Mouse (Mus musculus): ENCODE measurements around the gene Ikbip.
A peak's percentile ranks its signal among the peaks of the same experiment; 100 is the strongest.

The Ikbip gene

DNA sequence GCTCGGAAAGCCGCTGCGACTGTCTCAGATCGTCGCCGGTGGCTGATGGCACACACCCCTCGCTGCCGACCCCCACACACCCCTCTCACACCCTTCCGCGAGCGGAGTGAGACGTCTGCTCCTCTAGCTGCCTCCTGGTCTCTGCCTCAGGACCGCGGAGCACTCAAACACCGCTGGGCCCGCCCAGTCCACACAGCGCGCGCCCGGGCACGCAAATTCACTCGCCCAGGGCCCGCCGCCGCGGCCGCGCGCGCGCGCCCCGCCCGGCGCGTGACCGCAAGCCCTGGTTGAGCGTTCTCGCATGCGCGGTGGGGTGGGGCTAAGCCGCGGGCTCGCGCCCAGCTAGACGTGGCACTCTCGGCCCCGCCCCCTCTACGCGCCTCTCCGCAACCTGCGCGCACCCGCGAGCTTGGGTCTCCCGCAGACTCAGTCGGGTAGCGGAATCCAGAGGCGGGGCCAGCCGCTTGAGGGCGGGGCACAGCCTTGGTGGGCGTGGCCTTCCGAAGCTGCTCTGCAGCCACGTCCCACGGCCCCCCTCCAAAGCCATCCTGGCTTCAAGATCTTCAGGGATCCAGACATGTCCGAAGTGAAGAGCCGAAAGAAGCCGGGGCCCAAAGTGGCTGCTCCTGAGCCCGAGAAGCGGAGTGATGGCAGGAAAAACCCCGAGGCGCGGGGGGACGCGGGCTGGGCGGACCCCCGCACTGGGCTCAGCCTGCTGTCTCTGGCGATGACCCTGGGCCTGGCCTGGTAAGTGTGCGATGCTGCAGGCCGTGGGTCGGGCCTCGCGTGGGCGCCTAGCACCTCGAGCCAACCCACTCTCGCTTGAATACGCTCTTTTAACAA lies at the start of gene Ikbip, which contains the start of gene Apaf1:
TSS of gene Ikbip (plus strand) at position 391 of the 843 bp plus-strand sequence.
TSS of gene Apaf1 (minus strand) at position 221 of the 843 bp plus-strand sequence.
- peak; percentile 99 for DNase-seq (ENCODE audit: low spot score)

DNA sequence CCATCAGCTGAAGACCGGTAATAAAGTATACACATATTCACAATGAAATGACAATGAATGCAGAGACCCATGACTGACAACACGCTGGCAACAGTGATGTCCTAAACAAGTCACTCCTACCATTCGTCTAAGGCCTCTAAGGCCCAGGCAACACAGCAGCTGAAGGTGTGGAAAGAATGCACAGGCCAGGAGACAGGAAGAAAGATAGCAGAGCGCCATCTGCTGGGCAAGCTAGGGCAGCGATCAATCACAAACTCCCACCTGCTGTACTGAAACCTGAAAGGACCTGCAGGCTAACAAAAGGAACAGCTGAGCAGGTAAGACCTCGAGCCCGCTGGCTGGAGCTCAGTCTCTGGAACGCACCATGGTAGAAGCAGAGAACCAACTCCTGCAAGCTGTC lies 48.8 kb upstream of the Ikbip start:
- DNase-seq (ENCODE audit: low spot score): peak; percentile 7

DNA sequence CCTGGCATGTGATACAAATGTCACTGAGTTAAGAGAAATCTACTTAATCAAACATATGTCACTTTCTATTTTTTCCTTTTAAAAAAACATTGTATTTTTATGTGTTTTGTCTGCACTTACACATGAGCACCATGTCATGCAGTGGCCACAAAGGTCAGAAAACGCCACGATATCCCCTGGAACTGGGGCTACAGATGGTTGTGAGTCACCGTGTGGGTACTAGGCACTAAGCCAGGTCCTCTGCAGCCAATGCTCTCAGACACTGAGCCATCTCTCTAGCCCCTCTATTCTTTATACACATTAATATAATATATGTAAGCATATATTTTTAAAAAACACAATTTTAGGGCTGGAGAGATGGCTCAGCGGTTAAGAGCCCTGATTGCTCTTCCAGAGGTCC lies 33.0 kb upstream of the Ikbip start:
- no peak for DNase-seq (ENCODE audit: low spot score)

DNA sequence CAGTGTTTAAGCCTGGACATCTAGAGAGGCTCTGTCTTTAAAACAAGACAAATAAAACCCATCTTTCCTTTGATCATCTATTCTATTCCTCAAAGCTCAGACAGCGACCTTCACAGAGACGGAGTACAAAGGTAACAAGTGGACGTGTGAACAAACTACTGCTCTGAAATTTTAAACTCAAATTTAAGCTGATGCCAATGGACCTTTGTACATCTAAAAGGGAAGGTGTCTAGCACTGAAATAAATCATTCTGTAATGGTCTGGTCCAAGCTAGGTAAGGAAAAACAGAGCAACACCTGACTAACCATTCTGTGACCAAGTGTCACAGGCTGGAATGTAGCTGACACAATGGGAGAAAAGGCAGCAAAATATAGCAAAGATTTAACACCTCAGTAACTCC lies 31.6 kb upstream of the Ikbip start:
- no peak for DNase-seq (ENCODE audit: low spot score)

DNA sequence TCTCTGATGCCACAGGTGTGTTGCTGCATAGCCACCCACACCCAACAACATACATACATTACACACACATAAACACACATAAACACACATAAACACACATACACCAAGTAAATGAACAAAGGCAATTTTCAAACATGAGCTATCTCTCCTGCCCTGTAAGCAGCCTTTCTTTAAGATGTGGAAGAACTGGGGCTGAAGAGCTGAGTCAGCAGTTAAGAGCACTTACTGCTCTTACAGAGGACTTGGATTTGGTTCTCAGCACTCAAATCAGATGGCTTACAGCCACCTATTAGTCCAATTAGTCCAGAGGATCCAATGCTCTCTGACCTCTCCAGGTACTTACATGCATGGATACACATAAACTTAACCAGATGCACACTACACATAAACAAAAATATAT lies 30.0 kb upstream of the Ikbip start:
- no peak for DNase-seq (ENCODE audit: low spot score)

DNA sequence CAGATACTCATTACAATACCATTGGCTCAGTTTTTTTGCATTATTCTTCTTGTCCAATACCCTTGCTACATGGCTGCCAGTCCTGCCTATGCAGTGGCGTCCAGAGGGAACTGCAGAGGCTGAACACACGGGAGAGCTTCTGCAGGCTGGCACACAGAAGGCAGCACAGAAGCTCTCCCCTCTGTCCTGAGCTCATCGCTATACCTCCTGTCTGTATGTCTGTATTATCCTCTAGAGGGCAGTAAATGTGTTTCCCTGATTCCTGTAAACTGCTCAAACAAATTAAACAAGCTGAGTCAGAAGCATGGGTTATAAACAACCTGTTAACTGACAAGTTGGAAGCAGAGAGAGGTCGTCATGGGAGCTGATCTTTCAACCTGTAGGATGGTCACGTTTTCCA lies 22.0 kb upstream of the Ikbip start:
- DNase-seq (ENCODE audit: low spot score): no peak

DNA sequence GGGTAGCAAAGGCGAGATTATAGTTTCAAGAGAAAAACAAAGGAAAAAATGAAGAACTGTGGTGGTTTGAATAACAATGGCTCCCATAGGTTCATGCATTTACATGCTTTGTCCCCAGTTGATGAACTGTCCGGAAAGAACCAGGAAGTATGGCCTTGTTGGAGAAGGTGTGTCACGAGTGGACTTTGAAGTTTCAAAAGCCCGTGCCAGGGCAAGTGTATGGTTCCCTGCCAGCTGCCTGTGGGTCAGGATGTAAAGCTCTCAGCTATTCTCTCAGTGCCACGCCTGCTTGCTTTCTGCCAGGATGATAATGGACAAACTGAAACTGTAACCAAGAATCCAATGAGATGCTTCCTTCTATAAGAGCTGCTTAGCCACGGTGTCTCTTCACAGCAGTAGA lies 20.4 kb upstream of the Ikbip start:
- DNase-seq (ENCODE audit: low spot score): no peak

DNA sequence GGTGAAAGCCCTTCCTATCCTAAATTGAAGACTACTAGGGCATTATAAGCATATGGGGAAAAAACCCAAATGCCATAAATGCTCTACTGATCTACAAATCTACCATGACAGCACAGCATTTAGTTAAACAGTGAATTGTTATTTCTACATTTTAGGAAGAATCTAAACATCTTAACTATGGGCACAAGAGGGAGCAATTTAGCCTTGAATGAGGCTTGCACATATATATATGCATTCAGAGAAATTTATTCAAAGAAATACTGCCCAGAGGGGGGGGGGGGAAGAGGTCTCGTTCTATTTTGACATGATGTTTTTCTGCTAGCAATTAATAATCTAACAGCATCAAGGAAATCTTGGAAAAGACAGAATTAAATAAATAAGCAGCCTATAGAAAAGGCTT lies 11.0 kb upstream of the Ikbip start:
- no peak for DNase-seq (ENCODE audit: low spot score)

DNA sequence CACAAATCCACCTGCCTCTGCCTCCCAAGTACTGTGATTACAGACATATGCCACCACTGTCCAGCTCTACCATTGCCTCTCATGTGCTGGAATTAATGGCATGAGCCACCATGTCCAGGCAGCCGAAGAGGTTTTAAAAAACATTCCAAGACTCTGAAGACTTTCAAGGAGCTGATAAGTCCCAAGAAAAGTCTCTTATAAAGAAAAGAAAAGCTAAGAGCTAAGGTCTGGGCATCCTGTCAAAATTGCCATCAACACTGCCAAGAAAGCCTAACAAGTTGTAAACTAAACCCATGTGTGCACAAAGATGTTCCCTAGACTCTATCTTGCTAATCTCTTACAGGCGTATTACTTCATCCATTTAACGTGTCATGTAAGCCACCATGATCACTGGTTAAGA lies 9.4 kb upstream of the Ikbip start:
- no peak for DNase-seq (ENCODE audit: low spot score)

DNA sequence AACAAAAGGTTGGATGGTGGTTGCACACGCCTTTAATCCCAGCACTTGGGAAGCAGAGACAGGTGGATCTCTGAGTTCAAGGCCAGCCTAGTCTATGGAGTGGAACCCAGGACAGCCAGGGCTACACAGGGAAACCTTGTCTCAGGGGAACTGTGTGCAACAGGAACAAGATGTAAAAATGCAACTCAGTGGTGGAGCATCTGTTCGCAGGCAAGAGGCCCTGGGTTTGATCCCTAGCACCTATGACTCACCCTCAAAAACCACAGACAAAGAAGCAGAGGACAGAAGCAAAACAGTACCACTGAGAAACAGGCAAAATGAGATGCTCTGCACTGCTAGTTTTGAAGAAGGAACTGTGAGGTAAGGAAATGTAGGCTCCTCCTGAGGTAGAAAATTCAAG lies 6.1 kb upstream of the Ikbip start:
- DNase-seq (ENCODE audit: low spot score): no peak

DNA sequence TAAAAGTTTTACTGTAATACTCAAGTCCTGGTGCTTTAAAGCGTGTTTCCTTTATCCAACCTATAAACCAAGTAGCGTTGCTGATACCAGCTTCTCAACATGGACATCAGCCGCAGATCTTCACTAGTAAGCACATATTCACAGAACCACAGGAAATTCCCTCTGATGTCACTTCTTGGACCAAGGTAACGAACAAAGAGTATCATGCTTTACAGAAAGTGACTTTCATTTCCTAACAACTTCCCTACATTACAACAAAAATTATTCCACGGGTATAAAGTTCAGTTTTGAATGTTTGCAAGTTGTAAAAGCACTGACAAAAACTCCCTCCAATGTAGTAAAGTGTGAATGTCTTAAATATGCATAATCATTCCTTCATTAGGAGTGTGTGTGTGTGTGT lies 2.2 kb upstream of the Ikbip start:
- no peak for DNase-seq (ENCODE audit: low spot score)

DNA sequence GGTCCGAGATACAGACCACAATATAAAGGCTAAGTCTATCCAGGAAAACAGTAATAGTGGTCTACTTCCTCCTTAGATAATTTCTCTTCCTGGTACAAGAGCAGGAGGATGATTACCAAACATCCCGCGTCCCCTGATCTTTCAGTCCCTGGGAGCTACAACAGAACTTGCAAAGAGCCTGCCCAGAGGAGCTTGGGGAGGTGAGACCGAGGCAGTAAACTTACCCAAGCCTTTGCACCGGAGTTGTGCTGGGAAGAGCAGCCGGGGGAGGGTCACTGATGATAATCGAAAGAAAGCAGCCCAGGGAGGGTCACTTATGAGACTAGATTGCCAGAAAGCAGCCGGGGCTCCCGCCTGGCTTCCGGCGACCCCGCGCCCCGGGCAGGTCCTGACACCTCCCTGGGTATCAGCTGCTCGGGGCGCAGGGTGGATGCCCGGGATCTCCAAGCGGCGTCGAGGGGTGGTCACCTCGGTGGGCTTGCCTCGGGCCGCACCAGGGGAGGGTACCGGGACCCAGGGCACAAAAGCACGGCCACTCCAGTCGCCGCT lies 707 bp upstream of the Ikbip start:
- no peak for DNase-seq (ENCODE audit: low spot score)

DNA sequence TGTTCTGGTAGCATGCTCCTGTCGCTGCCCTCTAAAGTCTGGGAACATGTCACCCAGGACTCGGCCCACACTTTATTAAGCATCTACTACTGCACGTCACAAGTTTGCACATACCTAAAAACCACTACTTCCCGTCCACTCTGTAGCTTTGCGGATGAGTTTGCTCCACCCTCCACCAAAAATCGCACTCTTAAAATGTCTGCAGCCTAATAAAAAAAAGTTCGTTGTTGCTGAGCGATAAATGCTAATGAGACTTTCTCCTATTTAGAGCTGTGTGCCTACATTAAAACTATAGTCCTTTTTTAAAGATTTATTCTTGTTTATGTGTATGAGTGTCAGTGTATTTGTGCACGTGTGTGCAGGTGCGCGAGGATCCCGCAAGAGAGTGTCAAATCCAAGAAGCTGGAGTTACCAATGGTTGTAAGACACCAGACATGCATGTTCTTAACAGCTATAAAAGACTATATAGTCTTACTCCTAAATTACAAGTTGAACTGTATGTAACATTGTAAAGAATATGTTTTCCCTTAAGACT lies 720 bp downstream of the Ikbip start:
- DNase-seq (ENCODE audit: low spot score): no peak

DNA sequence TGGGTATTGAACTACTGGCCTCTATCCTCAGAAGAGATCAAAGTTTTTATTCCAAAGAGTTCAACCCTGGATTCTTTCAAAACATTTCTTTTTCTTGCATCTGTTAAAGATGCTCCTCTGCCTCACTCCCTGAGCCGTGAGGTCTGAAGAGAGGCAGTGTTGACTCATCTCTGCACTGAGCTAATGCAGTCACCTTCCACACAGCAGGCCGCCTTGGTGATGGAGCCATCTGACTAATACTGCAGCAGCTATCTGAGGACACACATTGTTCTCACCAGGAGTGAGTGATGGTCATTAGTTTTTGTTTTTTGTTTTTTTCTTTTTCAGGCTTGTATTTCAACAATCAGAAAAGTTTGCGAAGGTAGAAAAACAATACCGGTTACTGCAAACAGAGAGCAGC lies 10.1 kb downstream of the Ikbip start:
- DNase-seq (ENCODE audit: low spot score): no peak

DNA sequence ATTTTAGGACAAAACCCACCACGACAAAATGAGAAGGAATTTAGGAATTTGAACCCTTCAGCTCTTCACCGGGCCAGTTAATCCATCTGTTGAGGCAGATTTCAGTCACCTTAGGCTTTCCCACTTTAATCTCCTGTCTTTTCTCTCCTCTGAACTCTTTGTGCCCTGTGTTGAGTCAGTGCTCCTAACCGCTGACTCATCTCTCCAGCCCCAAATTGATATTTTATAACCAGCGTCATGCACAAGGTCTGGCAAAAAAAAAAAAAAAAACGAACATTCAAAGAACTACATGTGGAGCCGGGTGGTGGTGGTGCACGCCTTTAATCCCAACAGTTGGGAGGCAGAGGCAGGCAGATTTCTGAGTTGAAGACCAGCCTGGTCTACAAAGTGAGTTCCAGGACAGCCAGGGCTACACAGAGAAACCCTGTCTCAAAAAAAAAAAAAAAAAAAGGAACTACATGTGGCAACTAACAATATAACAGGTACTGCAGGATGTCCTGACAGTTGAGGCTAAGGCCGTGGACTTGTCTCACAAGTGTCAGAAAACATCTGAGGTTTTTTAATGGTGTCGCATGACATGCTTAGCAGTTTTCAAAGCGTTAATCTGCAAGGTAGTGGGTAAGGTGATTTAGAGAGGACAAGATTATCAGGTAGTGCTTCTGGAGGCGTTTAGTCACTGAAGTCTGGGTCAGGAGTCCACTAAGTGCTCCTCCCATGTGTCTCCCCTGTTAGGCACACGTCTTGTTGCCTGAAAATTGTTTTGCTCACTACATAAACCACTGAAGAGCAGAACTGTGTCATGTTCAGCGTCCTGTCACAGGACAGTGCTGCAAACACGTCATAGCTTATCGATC lies 11.7 kb downstream of the Ikbip start:
- no peak for DNase-seq (ENCODE audit: low spot score)

DNA sequence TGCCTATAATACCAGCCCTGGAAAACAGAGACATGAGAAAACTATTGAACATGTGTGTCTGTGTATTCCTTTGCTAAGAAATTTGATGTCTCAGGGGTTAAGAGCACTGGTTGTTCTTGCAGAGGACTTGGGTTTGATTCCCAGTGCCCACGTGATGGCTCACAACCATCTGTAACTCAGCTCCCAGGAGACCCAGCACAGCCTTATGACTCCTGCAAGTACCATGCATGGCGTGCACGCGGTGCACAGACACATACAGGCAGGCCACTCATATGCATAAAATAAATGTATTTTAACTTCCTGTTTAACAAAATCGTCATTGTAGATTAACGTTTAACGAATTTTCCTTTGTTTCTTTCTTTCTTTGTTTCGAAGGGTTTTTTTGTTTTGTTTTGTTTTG lies 15.3 kb downstream of the Ikbip start:
- no peak for DNase-seq (ENCODE audit: low spot score)

DNA sequence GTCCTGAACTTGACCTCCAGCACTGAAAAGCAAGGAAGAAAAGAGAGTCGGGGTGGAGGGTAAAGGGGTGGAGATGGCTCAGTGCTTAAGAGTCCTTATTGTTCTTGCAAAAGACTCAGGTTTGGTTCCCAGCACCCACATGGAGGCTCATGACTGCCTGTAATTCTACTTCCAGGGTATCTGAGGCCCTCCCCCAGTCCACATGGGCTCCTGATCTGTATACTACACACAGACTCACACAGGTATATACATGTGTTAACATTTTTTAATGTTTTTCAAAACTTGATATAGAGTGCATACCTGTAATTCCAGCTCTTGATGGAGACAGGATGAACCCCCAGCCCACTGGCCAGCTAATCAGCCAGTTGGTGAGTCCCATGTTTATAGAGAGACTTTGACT lies 17.4 kb downstream of the Ikbip start:
- no peak for DNase-seq (ENCODE audit: low spot score)

DNA sequence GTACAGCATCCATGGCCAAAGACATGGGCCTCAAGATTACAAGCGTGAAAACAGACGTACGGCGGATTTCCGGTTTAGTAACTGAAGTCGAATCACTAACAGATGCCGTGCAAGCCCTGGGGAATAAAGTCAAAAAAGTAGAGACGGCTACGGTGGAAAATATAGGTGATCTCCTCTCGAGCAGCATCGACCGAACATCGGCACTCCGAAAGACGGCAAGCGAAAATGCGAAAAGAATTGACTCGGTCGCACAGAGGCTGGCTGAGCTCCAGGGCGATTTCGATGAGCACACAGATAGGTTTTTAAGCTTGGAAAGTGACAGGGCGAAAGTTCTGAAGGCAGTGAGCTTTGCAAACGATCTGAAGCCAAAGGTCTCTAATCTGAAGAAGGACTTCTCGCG lies 19.2 kb downstream of the Ikbip start:
- DNase-seq (ENCODE audit: low spot score): no peak

DNA sequence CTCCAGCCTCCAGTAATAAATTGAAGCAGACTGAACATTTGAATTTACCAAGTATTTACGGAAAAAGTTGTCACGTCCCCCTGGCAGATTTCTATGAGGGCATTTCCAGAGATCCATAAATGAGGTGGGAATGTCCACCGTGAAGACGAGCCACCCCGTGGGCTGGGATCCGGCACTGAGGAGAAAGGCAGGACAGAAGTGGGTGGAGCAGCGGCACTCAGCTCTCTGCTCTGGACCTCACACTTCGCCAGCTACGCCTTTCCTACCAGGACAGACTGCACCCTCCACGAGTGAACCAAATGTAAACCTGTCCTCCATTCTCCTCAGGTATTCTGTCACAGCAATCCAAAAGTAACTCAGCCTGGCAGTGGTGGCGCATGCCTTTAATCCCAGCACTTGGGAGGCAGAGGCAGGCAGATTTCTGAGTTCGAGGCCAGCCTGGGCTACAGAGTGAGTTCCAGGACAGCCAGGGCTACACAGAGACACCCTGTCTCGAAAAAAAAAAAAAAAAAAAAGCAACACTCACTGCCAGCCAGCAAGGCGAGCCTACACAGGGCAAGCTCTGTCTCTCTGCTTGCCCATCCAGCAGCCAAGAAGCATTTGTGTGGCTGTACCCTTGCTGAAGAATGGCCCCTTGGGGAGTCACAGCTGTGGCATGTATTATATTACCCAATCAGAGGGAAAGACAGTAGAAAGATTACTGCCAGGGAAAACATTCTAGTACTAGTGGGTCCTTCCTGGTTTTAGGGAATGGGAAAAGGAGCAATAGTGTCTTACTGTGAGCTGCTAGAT lies 20.3 kb downstream of the Ikbip start:
- no peak for DNase-seq (ENCODE audit: low spot score)

DNA sequence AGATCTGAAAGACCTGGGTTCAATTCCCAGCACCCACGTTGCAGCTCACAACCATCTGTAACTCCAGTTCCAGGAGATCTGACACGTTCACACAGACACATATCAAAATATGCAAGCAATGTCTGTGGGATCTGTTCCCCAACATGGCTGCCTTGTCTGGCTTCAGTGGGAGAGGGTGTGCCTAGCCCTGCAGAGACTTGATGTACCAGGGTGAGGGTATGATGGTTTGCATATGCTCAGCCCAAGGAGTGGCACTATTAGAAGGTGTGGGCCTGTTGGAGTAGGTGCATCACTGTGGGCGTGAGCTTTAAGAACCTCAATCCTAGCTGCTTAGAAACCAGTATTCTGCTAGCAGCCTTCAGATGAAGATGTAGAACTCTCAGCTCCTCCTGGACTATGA lies 23.2 kb downstream of the Ikbip start:
- no peak for DNase-seq (ENCODE audit: low spot score)

DNA sequence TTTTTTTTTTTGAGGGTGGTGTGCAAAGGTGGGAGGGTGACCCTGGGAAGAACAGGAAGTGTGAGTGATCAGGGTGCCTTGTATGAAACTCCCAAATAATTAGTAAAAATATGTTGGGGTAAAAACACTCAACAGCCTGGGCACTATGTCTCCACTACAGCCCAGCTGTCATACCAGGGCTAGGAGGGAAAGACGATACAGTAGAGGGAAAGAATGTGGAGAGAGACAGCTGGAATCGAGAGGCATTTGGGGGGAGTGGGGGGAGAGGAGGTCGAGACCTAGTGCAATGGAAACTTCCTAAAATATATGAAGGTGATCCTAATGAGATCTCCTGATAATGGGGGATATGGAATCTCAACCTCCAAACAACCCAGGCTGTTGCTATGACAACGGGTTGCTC lies 27.1 kb downstream of the Ikbip start:
- no peak for DNase-seq (ENCODE audit: low spot score)

DNA sequence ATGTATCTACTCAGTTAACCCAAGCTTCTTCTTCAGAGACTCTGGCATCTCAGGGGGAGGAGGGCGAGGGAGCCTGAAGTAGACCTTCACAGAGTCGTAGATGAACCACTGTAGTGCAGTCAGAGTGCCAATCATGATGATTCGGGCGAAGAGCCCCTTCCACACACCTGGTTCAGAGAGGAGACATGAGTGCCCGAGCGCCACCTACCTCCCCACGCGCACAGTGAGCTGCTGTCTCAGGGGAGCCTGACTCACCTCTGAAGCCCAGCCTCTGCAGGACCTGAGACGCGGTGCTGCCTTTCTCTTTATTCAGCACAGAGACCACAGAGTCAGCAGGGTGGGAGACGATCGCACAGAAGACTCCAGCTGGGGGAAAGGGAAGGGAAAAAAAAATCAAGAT lies 34.2 kb downstream of the Ikbip start:
- DNase-seq (ENCODE audit: low spot score): no peak
